Mouse (Mus musculus): ENCODE data around the gene Olfr1412. TPM values are rescaled to one million over a fixed set of nuclear protein-coding genes. Genes with fewer than 3 reads are reported as not detected.

Gene Olfr1412
- polyA plus RNA-seq, 1 experiment from 2014 or later, result not detected

- no peak within 1 kb of the TSS for H3K9ac ChIP-seq (ENCODE audit: low read depth, low read length)
- H3K9me3 ChIP-seq (ENCODE audit: control insufficient read depth), result no peaks in the 10 kb centered on the region
- H3K4me2 ChIP-seq (replicated peaks; ENCODE audit: low read depth), result no peak within 1 kb of the TSS
- no peak for TF ChIP-seq CTCF (IDR thresholded peaks at IDR 0.05; ENCODE audit: low read depth)
- 81% methylated on average over 1 of the region's 1 CpGs for WGBS
- H3K4me3 ChIP-seq (ENCODE audit: low read depth, low read length), result no peak within 1 kb of the TSS
- no peaks in the 10 kb centered on the region for H3K36me3 ChIP-seq (ENCODE audit: control insufficient read depth, insufficient read depth)
- no peak for ATAC-seq
- H3K27me3 ChIP-seq (replicated peaks; ENCODE audit: control insufficient read depth, insufficient read depth, low read length), result no peaks in the 10 kb centered on the region
- no peaks in the 10 kb centered on the region for H3K4me1 ChIP-seq (replicated peaks; ENCODE audit: control insufficient read depth, insufficient read depth, low read length)
- H3K27ac ChIP-seq (ENCODE audit: low read depth, low read length), result no peak within 1 kb of the TSS
Measured at GRCm38 (mm10) chr1:92605482-92605881, 19.9 kb downstream of the Olfr1412 start, which contains the start of gene Olfr1410. Olfr1410 (plus strand) TSS chr1:92605782.

- no peak for TF ChIP-seq CTCF (IDR thresholded peaks at IDR 0.05; ENCODE audit: low read depth)
- Histone ChIP-seq H3K9me3 (ENCODE audit: control insufficient read depth) (no peaks in the 10 kb centered on the region), H3K9ac (ENCODE audit: low read depth, low read length) (no peak overlapping the region), H3K36me3 (ENCODE audit: control insufficient read depth, insufficient read depth) (no peaks in the 10 kb centered on the region), H3K27me3 (replicated peaks; ENCODE audit: control insufficient read depth, insufficient read depth, low read length) (no peaks in the 10 kb centered on the region), H3K4me3 (ENCODE audit: low read depth, low read length) (no peak overlapping the region), H3K4me1 (replicated peaks; ENCODE audit: control insufficient read depth, insufficient read depth, low read length) (no peaks in the 10 kb centered on the region), H3K4me2 (replicated peaks; ENCODE audit: low read depth) (no peak overlapping the region), H3K27ac (ENCODE audit: low read depth, low read length) (no peak overlapping the region)
- no peak for ATAC-seq
- WGBS, result 78% methylated on average over 4 of the region's 4 CpGs
Measured at GRCm38 (mm10) chr1:92607711-92608110, 22.1 kb downstream of the Olfr1412 start.

- Histone ChIP-seq H3K4me1 (replicated peaks; ENCODE audit: control insufficient read depth, insufficient read depth, low read length) (no peaks in the 10 kb centered on the region), H3K27me3 (replicated peaks; ENCODE audit: control insufficient read depth, insufficient read depth, low read length) (no peaks in the 10 kb centered on the region), H3K36me3 (ENCODE audit: control insufficient read depth, insufficient read depth) (no peaks in the 10 kb centered on the region), H3K9me3 (ENCODE audit: control insufficient read depth) (no peaks in the 10 kb centered on the region), H3K4me3 (ENCODE audit: low read depth, low read length) (no peak overlapping the region), H3K4me2 (replicated peaks; ENCODE audit: low read depth) (no peak overlapping the region), H3K9ac (ENCODE audit: low read depth, low read length) (no peak overlapping the region), H3K27ac (ENCODE audit: low read depth, low read length) (no peak overlapping the region)
- 4% methylated on average over 5 of the region's 5 CpGs for WGBS
- peak; percentile 92 for TF ChIP-seq CTCF (IDR thresholded peaks at IDR 0.05; ENCODE audit: low read depth)
- no peak for ATAC-seq
Measured at GRCm38 (mm10) chr1:92611008-92611407, 25.4 kb downstream of the Olfr1412 start.

- no peaks in the 10 kb centered on the region for H3K9me3 ChIP-seq (ENCODE audit: control insufficient read depth)
- no peaks in the 10 kb centered on the region for H3K36me3 ChIP-seq (ENCODE audit: control insufficient read depth, insufficient read depth)
- H3K27me3 ChIP-seq (replicated peaks; ENCODE audit: control insufficient read depth, insufficient read depth, low read length), result no peaks in the 10 kb centered on the region
- TF ChIP-seq CTCF (IDR thresholded peaks at IDR 0.05; ENCODE audit: low read depth), result no peak
- no peaks in the 10 kb centered on the region for H3K4me1 ChIP-seq (replicated peaks; ENCODE audit: control insufficient read depth, insufficient read depth, low read length)
- no peak overlapping the region for H3K27ac ChIP-seq (ENCODE audit: low read depth, low read length)
- H3K4me2 ChIP-seq (replicated peaks; ENCODE audit: low read depth), result no peak overlapping the region
- WGBS, result 52% methylated on average over 4 of the region's 4 CpGs
- no peak overlapping the region for H3K4me3 ChIP-seq (ENCODE audit: low read depth, low read length)
- ATAC-seq, result no peak
- H3K9ac ChIP-seq (ENCODE audit: low read depth, low read length), result no peak overlapping the region
Measured at GRCm38 (mm10) chr1:92613175-92613574, 27.6 kb downstream of the Olfr1412 start.

- Histone ChIP-seq H3K9me3 (ENCODE audit: control insufficient read depth) (no peaks in the 10 kb centered on the region), H3K9ac (ENCODE audit: low read depth, low read length) (no peak overlapping the region), H3K4me1 (replicated peaks; ENCODE audit: control insufficient read depth, insufficient read depth, low read length) (no peaks in the 10 kb centered on the region), H3K27me3 (replicated peaks; ENCODE audit: control insufficient read depth, insufficient read depth, low read length) (no peaks in the 10 kb centered on the region), H3K4me3 (ENCODE audit: low read depth, low read length) (no peak overlapping the region), H3K36me3 (ENCODE audit: control insufficient read depth, insufficient read depth) (no peaks in the 10 kb centered on the region), H3K27ac (ENCODE audit: low read depth, low read length) (no peak overlapping the region), H3K4me2 (replicated peaks; ENCODE audit: low read depth) (no peak overlapping the region)
- peak; percentile 70 for TF ChIP-seq CTCF (IDR thresholded peaks at IDR 0.05; ENCODE audit: low read depth)
- 14% methylated on average over 1 of the region's 1 CpGs for WGBS
- no peak for ATAC-seq
Measured at GRCm38 (mm10) chr1:92614516-92614915, 28.9 kb downstream of the Olfr1412 start.

GRCm38 (mm10) chr1:92616046-92616445 is 30.5 kb downstream of the Olfr1412 start:
- H3K9ac ChIP-seq (ENCODE audit: low read depth, low read length), result no peak overlapping the region
- 65% methylated on average over 1 of the region's 1 CpGs for WGBS
- no peak overlapping the region for H3K27ac ChIP-seq (ENCODE audit: low read depth, low read length)
- no peaks in the 10 kb centered on the region for H3K27me3 ChIP-seq (replicated peaks; ENCODE audit: control insufficient read depth, insufficient read depth, low read length)
- H3K4me1 ChIP-seq (replicated peaks; ENCODE audit: control insufficient read depth, insufficient read depth, low read length), result no peaks in the 10 kb centered on the region
- H3K4me3 ChIP-seq (ENCODE audit: low read depth, low read length), result no peak overlapping the region
- no peaks in the 10 kb centered on the region for H3K36me3 ChIP-seq (ENCODE audit: control insufficient read depth, insufficient read depth)
- no peak for ATAC-seq
- no peak for TF ChIP-seq CTCF (IDR thresholded peaks at IDR 0.05; ENCODE audit: low read depth)
- no peak overlapping the region for H3K4me2 ChIP-seq (replicated peaks; ENCODE audit: low read depth)
- H3K9me3 ChIP-seq (ENCODE audit: control insufficient read depth), result no peaks in the 10 kb centered on the region

- H3K9ac ChIP-seq (ENCODE audit: low read depth, low read length), result no peak within 1 kb of the TSS
- no peaks in the 10 kb centered on the region for H3K9me3 ChIP-seq (ENCODE audit: control insufficient read depth)
- ATAC-seq, result no peak
- TF ChIP-seq CTCF (IDR thresholded peaks at IDR 0.05; ENCODE audit: low read depth), result no peak
- no peaks in the 10 kb centered on the region for H3K4me1 ChIP-seq (replicated peaks; ENCODE audit: control insufficient read depth, insufficient read depth, low read length)
- no peak within 1 kb of the TSS for H3K27ac ChIP-seq (ENCODE audit: low read depth, low read length)
- no peak within 1 kb of the TSS for H3K4me3 ChIP-seq (ENCODE audit: low read depth, low read length)
- no peaks in the 10 kb centered on the region for H3K27me3 ChIP-seq (replicated peaks; ENCODE audit: control insufficient read depth, insufficient read depth, low read length)
- no peak within 1 kb of the TSS for H3K4me2 ChIP-seq (replicated peaks; ENCODE audit: low read depth)
- 56% methylated on average over 2 of the region's 2 CpGs for WGBS
- H3K36me3 ChIP-seq (ENCODE audit: control insufficient read depth, insufficient read depth), result no peaks in the 10 kb centered on the region
Measured at GRCm38 (mm10) chr1:92617488-92617887, 31.9 kb downstream of the Olfr1412 start, which contains the start of gene Olfr12. Olfr12 (plus strand) TSS chr1:92617788.

Data from intestine, postnatal 0 days (tissue).